Mouse (Mus musculus): ENCODE measurements around the gene Shtn1.

DNA sequence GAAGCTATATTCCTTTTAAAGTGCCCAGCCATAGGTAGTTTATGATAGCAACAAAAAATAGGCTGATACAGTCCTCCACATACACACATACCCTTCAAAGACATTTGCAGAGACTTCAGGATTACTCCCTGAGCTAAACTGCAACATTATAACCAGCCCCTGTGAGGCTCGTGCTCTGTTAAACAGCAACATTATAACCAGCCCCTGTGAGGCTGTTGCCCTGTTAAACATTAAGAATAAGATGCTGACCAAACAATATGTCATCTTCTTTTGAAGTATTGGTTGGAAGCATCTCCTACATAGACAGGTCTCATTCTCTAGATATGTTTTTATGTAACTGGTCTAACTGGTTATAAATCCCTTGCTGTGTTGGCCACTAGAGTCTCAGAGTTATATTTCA, 45.7 kb downstream of the Shtn1 start:
- TF ChIP-seq EP300 (IDR thresholded peaks at IDR 0.05; ENCODE audit: insufficient read depth, low read depth, low read length) (no peak), CTCF (IDR thresholded peaks at IDR 0.05; ENCODE audit: low read depth, low read length) (no peak), POLR2A (IDR thresholded peaks at IDR 0.05; ENCODE audit: insufficient read depth, low read length) (no peak)

Data from ES-Bruce4 (cell line).